Mouse (Mus musculus) effector memory CD4-positive, alpha-beta T cell, adult 7 months (primary cell): ENCODE data around the gene Dlx3. TPM values are rescaled to one million over a fixed set of nuclear protein-coding genes. Genes with fewer than 3 reads are reported as not detected.

ENCODE experiments used
- polyA plus RNA-seq: library from polyadenylated mRNA; unstranded; fragments of 100-300 nt; shearing (Covaris generic); gene quantifications from one replicate; pipeline ENCODE4 v1.2.1, GENCODE M21; 2017

Dlx3 gene
- not detected for polyA plus RNA-seq

GRCm38 (mm10) chr11:95119990-95120632 lies at the start of gene Dlx3:
Dlx3 (plus strand) TSS chr11:95120119.

GRCm38 (mm10) chr11:95076536-95077111 lies 43.3 kb upstream of the Dlx3 start, which contains the start of gene Itga3:
Itga3 (minus strand) TSS chr11:95076801.

GRCm38 (mm10) chr11:95145851-95146403 lies 26.0 kb downstream of the Dlx3 start, which contains the start of gene Dlx4:
Dlx4 (minus strand) TSS chr11:95146263.

Other genes starting within 250 kb of the Dlx3 start
- gene Col1a1, start 183.9 kb upstream of the Dlx3 start, polyA plus RNA-seq: 0.44 TPM
- not detected for gene Hils1, start 152.5 kb upstream of the Dlx3 start, polyA plus RNA-seq
- gene Sgca, start 143.8 kb upstream of the Dlx3 start, polyA plus RNA-seq: not detected
- gene Ppp1r9b, start 129.1 kb upstream of the Dlx3 start, polyA plus RNA-seq: 8.0 TPM
- not detected for gene Samd14, start 110.2 kb upstream of the Dlx3 start, polyA plus RNA-seq
- 8.8 TPM for gene Pdk2, start 78.8 kb upstream of the Dlx3 start, polyA plus RNA-seq
- gene Itga3, start 43.3 kb upstream of the Dlx3 start, polyA plus RNA-seq: 4.2 TPM
- gene Dlx4, start 26.1 kb downstream of the Dlx3 start, polyA plus RNA-seq: not detected
- not detected for gene Tac4, start 141.4 kb downstream of the Dlx3 start, polyA plus RNA-seq
- gene Kat7, start 190.1 kb downstream of the Dlx3 start, polyA plus RNA-seq: 106 TPM
- gene Fam117a, start 216.9 kb downstream of the Dlx3 start, polyA plus RNA-seq: 36.8 TPM